Mouse (Mus musculus): ENCODE results near the gene Acsm3.
A peak's percentile ranks its signal among the peaks of the same experiment; 100 is the strongest.
"Not testable (repeated sequence)": the region's sequence is repeated elsewhere in the genome, so short reads cannot be mapped to it uniquely, and the experiment has no call there.

Acsm3 gene

GRCm38 (mm10) chr7:119760527-119760951, at the start of gene Acsm3:
Gene Acsm3, plus strand, starts transcription at chr7:119760923.
- DNase-seq (ENCODE audit: low spot score in 2 of 2): no peak

GRCm38 (mm10) chr7:119714111-119714510, 46.6 kb upstream of the Acsm3 start:
- no peak for DNase-seq (ENCODE audit: low spot score in 2 of 2)

DNA sequence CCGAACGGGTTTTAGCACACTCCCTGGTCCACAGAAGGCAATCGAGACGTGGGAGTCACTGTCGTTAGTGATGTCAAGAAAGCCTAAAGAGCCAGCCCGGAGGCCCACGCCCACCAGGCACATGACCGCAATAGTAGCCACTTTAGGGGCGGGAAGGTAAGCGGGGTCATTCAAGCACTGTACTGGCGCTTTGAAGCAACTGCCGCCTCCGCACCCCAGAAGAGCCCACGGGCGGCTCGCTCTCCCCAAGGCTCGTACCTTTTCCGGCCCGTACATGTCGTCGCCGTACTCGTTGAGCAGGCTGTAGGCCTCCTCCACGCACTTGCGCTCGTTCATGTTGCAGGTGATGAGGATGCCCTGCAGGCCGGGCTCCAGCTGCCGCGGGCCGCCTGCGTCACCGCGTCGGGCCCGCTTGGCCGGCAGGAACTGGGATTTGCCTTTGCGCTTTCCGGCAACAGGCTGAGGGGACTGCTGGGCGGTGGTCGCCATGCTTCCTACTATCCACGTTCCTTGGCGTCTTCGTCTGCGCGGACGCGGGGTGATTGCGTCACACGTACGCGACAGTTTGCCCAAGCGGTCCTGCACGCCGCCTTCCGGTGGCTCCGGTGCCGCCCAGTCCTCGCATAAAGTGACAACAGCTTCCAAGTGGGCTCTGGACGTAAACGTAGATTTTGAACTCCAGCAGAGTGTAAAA, 40.3 kb upstream of the Acsm3 start, which contains the start of gene Thumpd1:
TSS of gene Thumpd1 (minus strand) at position 546 of the 694 bp plus-strand sequence.
- peak; percentile 90 to 94 for DNase-seq (ENCODE audit: low spot score in 2 of 2)

- DNase-seq (ENCODE audit: low spot score in 2 of 2): no peak
Measured at GRCm38 (mm10) chr7:119720947-119721310, 39.8 kb upstream of the Acsm3 start.

DNA sequence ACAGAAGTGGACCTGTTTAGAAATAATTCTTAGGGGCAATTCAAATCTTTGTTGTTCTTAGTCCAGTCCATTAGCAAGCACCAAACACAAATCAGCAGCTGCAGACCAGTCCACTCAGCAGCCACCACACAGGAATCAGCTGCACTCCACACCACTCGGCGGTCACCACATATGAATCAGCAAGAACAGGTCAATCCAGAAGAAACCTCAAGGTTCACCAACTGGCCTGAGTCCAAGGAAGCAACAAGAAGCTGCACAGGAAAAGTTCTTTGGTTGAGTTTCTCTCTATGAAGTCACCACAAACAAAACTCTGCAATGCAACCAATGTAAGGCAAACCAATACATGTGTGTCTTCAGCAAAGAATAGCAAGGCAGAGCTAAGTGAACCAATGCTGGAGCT, 33.1 kb upstream of the Acsm3 start:
- DNase-seq (ENCODE audit: low spot score in 2 of 2): no peak

- DNase-seq (ENCODE audit: low spot score in 2 of 2): not testable (repeated sequence)
Measured at GRCm38 (mm10) chr7:119731262-119731661, 29.5 kb upstream of the Acsm3 start.

- no peak for DNase-seq (ENCODE audit: low spot score in 2 of 2)
Measured at GRCm38 (mm10) chr7:119738877-119739276, 21.8 kb upstream of the Acsm3 start.

GRCm38 (mm10) chr7:119739798-119740468, 20.8 kb upstream of the Acsm3 start:
- not testable (repeated sequence) for DNase-seq (ENCODE audit: low spot score in 2 of 2)

- DNase-seq (ENCODE audit: low spot score in 2 of 2): no peak
Measured at GRCm38 (mm10) chr7:119744321-119744720, 16.4 kb upstream of the Acsm3 start.

GRCm38 (mm10) chr7:119745869-119746268, 14.9 kb upstream of the Acsm3 start:
- DNase-seq (ENCODE audit: low spot score in 2 of 2): no peak

- DNase-seq (ENCODE audit: low spot score in 2 of 2): no peak
Measured at GRCm38 (mm10) chr7:119748761-119749160, 12.0 kb upstream of the Acsm3 start.

DNA sequence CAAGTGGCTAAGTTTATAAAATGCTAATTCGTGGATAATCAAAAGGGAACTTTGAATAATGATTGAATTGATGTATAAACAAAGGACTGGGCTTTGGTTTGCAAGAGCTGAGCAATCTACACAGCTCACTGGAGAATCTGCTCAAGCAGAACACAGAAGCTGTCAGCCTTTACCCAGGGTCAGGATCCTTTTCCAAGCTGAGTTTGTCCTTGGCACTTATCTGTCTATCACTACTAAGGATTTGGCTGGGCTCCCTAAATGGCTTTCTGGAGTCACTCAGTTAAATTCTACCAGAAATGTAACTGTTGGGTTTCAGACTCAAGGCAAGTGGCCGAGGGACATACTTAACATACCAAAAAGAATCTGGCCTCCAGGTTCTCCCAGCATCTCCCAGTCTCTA, 10.8 kb upstream of the Acsm3 start:
- no peak for DNase-seq (ENCODE audit: low spot score in 2 of 2)

GRCm38 (mm10) chr7:119753696-119754095, 7.0 kb upstream of the Acsm3 start:
- DNase-seq (ENCODE audit: low spot score in 2 of 2): no peak

GRCm38 (mm10) chr7:119762166-119762697, 1.5 kb downstream of the Acsm3 start:
- no peak for DNase-seq (ENCODE audit: low spot score in 2 of 2)

GRCm38 (mm10) chr7:119764377-119764776, 3.7 kb downstream of the Acsm3 start:
- DNase-seq (ENCODE audit: low spot score in 2 of 2): no peak

DNA sequence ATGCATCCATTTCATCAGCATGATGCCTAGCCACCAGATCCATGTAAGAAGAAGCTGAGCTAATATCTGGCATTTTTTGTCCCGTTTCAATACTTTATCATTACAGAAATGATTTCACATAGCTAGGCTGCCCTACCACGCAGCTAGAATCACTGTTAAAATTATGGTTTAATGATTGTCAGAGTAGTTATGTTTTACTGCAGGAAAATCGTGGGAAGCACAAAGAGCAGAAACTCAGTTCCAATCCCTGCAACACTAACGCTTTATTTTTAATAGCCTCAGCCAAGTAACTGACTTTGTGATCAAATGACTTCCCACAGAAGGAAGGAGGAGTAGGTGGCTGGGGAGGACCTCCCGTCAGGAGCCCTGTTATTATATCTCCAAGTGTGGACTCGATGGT, 6.3 kb downstream of the Acsm3 start:
- no peak for DNase-seq (ENCODE audit: low spot score in 2 of 2)

DNA sequence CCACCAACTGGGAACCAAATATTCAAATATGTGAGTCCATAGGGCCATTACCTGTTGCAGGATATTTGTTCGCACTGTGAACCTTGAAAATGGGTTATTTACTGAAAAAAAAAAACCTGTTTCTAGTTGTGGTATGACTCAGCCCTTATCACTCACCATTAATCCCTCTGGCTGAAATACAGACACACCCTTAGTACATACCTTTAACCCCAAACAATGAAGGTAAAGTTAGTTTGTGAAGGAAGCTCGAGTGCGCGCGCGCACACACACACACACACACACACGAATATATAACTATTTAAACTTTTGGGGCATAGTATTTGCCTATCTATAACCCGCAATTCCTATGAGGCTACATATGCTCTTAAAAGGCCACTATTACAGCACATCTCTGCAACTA, 9.2 kb downstream of the Acsm3 start:
- DNase-seq (ENCODE audit: low spot score in 2 of 2): no peak

DNA sequence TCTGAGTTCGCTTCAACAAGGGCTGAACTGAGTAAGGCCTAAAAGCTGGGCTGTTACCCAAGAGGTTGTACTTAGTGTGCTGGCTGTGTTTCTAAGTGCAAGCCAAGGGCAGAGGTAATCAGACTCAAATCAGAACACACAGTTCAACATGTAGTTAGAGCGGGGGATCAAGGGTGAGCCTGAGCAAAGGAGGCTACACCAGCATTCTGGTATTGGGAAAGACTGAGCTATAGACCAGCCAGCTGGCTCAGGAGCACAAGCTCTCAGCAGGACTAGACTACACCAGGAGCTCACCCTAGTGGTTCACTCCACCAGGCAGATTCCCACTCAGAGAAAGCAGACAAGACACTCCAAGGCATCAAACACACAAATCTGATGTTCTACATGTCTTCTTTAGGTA, 22.7 kb downstream of the Acsm3 start:
- DNase-seq (ENCODE audit: low spot score in 2 of 2): no peak

DNA sequence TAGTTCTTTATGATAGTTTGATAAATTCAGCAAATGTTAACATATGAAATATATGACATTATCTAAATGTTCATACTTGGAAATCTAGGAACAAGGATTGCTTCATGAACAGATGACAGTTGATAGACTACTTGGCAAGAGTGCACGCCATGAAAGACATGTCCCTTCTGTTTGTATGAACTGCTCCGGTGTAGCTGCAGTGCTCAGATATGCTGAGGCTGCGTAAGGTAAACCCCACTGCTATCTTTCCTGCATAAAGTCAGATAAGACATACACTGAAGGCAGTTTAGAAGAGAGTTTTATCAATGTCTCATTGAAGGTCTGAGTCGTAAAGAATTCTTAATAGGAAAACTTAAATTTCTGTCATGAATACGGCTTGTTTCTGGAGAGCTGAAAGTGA, 24.2 kb downstream of the Acsm3 start:
- DNase-seq (ENCODE audit: low spot score in 2 of 2): no peak

- no peak for DNase-seq (ENCODE audit: low spot score in 2 of 2)
Measured at GRCm38 (mm10) chr7:119789024-119789423, 28.3 kb downstream of the Acsm3 start.

DNA sequence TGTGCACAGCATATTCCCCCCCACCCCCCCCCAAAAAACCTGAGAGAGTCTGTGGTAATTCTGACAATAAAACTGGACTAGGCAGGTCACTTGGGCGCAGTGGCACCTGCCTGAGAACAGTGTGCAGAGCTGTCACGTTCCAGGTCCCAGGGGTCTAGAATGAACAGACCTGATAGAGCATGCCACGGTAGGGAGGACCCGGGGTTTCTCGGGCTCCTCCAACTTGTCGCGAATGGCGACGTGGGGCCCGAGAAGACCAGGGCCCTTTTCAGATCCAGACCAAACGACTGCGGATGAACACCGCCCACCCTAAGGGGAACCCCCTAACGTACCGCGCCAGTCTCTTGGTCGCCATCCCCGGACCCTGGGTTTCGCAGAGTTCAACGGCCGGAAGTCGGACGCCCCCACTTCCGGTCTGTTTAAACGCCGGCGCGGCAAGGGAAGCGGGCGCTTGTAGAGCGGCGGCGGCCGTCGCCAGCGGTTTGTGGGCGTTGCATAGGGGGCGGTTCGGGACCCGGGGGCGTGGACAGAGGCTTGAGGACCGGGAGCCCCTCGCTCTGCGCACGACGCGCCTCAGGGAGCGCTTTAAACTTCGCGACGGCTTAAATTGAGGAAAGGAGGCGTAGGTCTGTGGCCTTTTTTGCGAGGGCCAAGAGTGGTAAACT, 33.0 kb downstream of the Acsm3 start, which contains the start of the genes Rexo5 and Eri2:
TSS of gene Rexo5 (plus strand) at position 421 of the 665 bp plus-strand sequence.
TSS of gene Eri2 (minus strand) at position 473 of the 665 bp plus-strand sequence.
- DNase-seq (ENCODE audit: low spot score in 2 of 2): peak; percentile 23 to 54

DNA sequence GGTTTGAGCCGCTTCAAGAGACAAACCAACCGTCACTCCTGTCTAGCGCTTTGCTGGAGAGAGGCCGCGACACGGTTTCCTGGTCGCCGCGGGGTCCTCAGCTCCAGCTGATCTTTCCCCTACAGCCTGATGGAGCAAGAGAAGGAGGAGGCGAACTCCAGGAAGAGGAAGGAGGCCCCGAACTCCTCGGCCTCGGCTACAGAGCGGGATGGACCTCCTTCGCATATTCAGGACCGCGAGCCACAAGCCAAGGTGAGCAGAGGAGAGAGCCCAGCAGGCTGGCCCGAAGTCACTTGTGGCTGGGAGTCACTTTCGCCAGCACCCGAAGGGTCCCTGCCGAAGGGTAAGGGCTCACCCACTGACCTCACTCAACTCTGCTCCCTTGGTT, 33.5 kb downstream of the Acsm3 start:
- DNase-seq (ENCODE audit: low spot score in 2 of 2): no peak

Measured in right cerebral cortex, postnatal 36 days (tissue).